Comparison of ENCODE assay signal across 21 mouse cellular contexts in the genomic region with DNA sequence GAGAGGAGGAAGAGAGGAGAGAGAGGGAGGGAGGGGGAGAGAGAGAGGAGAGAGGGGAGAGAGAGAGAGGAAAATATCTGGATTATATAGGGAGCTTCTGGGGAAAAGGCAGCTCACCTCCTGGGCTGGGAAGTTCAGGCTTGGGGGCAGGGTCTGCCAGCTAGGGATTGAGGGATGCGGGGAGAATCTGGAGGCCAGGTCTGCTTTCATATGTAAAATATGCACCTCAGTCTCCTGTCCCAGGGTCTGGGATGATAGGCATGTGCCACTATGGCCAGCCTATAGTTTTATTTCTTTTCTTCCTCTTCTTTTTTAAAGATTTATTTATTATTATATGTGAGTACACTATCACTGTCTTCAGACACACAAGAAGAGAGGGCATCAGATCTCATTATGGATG.
"Had no signal": no experiment of that assay in that cellular context is flagged by ENCODE, and none has a peak within 500 bp of the region (broad histone marks: within the 10 kb centered on the region; RNA-seq: fewer than 3 reads in every experiment).

No protein-coding gene starts in this region.

- H3K9me3 ChIP-seq: lung, embryonic 15.5 days; midbrain, embryonic 10.5 days; midbrain, embryonic 13.5 days; neural tube, embryonic 13.5 days; neural tube, embryonic 15.5 days had no signal

- H3K36me3 ChIP-seq: lung, embryonic 15.5 days; midbrain, embryonic 13.5 days; neural tube, embryonic 13.5 days had no signal

- H3K27ac ChIP-seq: lung, embryonic 15.5 days; macrophage; midbrain, embryonic 10.5 days; midbrain, embryonic 13.5 days; neural tube, embryonic 13.5 days; neural tube, embryonic 15.5 days had no signal

- DNase-seq: liver, postnatal 0 days; lung, adult 2 months; lung, postnatal 14 days; lung, postnatal 36 days; retina, postnatal 1 day; right cerebral cortex, adult 18-20 months; right cerebral cortex, postnatal 25 days; right cerebral cortex, postnatal 4 days; spleen, adult 18-20 months; thymus, adult 18-20 months; thymus, postnatal 14 days; thymus, postnatal 36 days had no signal

- H3K27me3 ChIP-seq: lung, embryonic 15.5 days had no signal

- ATAC-seq: liver, postnatal 0 days; lung, postnatal 0 days; midbrain, embryonic 13.5 days; midbrain, embryonic 16.5 days had no signal

- H3K4me2 ChIP-seq: lung, embryonic 15.5 days; midbrain, embryonic 13.5 days; neural tube, embryonic 13.5 days; neural tube, embryonic 15.5 days had no signal

- H3K4me3 ChIP-seq: lung, embryonic 15.5 days; midbrain, embryonic 10.5 days; midbrain, embryonic 13.5 days; myocyte; neural tube, embryonic 13.5 days; neural tube, embryonic 15.5 days had no signal

- H3K9ac ChIP-seq: liver, postnatal 0 days; lung, embryonic 15.5 days; midbrain, embryonic 13.5 days; neural tube, embryonic 13.5 days; neural tube, embryonic 15.5 days had no signal
